Mouse (Mus musculus) liver, adult 10 weeks (tissue): Measurements from ENCODE around the gene Cd209g. TPM values are rescaled to one million over a fixed set of nuclear protein-coding genes. Genes with fewer than 3 reads are reported as not detected.

Experiments
- polyA plus RNA-seq: library from polyadenylated mRNA; stranded (reverse); fragments of 350-450 nt; fragmentation: Illumina TruSeq; extraction: RNeasy Lipid Tissue Mini Kit (QIAGEN cat#74804); gene quantifications from one replicate; pipeline ENCODE4 v1.2.3, GENCODE M21; 2014; ENCODE audit warnings: low read depth, low replicate concordance

Cd209g gene
- polyA plus RNA-seq: not detected

DNA sequence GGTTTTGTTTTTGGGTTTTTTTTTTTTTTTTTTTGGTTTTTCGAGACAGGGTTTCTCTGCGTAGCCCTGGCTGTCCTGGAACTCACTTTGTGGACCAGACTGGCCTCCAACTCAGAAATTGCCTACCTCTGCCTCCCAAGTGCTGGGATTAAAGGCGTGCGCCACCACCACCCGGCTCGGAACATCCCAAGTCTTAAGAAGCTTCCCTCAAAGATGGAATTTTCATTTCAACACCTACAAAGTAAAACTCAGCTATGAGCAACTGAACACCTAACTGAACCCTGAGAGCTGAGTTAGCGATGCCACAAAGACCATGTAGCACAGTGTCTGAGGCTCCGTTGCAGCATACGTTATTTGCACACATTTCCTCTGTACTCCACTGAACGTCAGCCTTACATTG lies at the start of gene Cd209g:
Gene Cd209g, plus strand, starts transcription at position 301 of the 400 bp plus-strand sequence.

DNA sequence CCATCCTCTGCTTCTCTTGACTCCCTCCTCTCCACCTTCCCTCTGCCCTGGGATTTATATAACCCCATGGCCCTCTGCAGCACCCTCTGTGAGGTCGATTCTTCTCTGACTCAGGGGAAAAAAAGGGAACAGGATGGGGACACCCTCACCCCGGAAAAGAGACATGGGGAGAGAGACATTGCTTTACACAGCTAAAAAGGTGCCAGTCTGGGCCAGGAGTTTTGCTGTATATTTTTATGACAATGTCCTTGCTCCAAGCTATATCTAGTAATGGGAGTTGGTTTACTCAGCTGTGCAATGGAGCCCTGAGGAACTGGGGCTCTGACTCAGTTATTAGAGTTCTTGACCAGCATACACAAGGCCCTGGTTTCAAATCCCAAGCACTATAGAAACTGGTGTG lies 28.2 kb upstream of the Cd209g start, which contains the start of gene Cd209f:
Gene Cd209f, minus strand, starts transcription at position 101 of the 400 bp plus-strand sequence.

DNA sequence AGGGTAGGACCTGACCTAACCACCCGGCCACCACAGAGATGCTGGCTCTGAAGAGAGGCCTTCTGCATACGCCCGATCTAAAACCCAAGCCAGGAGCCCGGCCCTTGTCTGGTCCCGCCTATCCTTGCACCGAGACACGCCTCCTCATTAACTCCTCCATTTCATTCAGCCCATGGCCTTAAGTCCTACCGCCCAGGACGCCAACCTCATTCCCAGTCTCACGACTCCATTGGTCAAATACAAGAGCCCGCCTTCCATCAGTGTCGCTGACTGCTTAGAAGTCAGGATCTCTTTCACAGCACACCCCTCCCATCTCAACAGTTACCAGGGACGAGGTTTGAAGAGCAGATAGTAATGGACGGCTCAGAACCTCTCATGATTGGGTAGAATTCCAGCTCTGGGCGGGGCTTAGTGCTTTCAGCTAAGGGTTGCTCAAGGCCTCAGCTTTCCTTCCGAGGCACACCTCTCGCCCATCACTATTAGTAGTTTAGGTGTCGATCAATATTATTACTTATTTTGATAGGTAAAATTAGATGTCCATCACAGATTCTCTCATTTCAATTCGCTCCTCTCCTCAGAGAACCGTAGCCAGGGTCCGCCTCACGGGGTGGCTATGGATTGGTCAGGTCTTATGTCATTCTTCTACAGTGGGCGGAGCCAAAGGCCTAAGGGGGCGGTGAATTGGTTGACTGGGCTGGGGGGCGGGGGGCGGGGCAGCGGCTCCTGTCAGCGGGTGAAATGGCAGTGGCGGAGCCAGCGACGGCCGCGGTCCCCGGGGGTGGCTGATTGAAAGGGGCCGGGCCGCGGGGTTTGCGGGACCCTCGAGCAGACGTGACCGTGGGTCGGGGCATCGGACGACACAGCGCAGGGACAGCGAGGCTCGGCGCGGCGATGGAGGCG lies 32.2 kb downstream of the Cd209g start, which contains the start of gene Evi5l:
Gene Evi5l, plus strand, starts transcription at position 716 of the 900 bp plus-strand sequence.

Other genes with a start within 250 kb of the Cd209g start
- gene Cd209b, start 207.3 kb upstream of the Cd209g start, polyA plus RNA-seq: 0.19 TPM
- gene Cd209c, start 179.4 kb upstream of the Cd209g start, polyA plus RNA-seq: not detected
- not detected for gene Cd209f, start 28.3 kb upstream of the Cd209g start, polyA plus RNA-seq
- gene Evi5l, start 32.5 kb downstream of the Cd209g start, polyA plus RNA-seq: 1.2 TPM
- not detected for gene Prr36, start 83.4 kb downstream of the Cd209g start, polyA plus RNA-seq
- gene Lrrc8e, start 92.7 kb downstream of the Cd209g start, polyA plus RNA-seq: 0.13 TPM
- gene Map2k7, start 104.6 kb downstream of the Cd209g start, polyA plus RNA-seq: 4.9 TPM
- gene Gm49320, start 104.8 kb downstream of the Cd209g start, polyA plus RNA-seq: not detected
- gene Tgfbr3l, start 114.1 kb downstream of the Cd209g start, polyA plus RNA-seq: 7.4 TPM
- gene Snapc2, start 119.0 kb downstream of the Cd209g start, polyA plus RNA-seq: 3.2 TPM
- not detected for gene Ctxn1, start 125.2 kb downstream of the Cd209g start, polyA plus RNA-seq
- gene Timm44, start 141.8 kb downstream of the Cd209g start, polyA plus RNA-seq: 74.0 TPM
- 13.1 TPM for gene Ccl25, start 191.1 kb downstream of the Cd209g start, polyA plus RNA-seq
- 31.0 TPM for gene Elavl1, start 191.3 kb downstream of the Cd209g start, polyA plus RNA-seq